Mouse (Mus musculus) CH12.LX (cell line): Measurements from ENCODE around the gene Olfr1329. TPM values are rescaled to one million over a fixed set of nuclear protein-coding genes. Genes with fewer than 3 reads are reported as not detected.

Experiments
- DNase-seq: peaks from one replicate; pipeline ENCODE4 v3.0.0-alpha.2; 2013; ENCODE audit errors: extremely low read depth
- H3K27ac ChIP-seq: 2 replicates; pipeline ENCODE4 v1.5.1; 2012; ENCODE audit warnings: low read depth, mild to moderate bottlenecking, control low read depth, moderate library complexity; ENCODE audit not compliant: insufficient read depth
- H3K27me3 ChIP-seq: replicated peaks from 2 replicates; pipeline ENCODE3; 2012; ENCODE audit warnings: inconsistent platforms
- H3K36me3 ChIP-seq, 2 experiments: replicated peaks in 1 of 2; 2 replicates each; pipeline versions ENCODE3 to v1.6.1; 2012; ENCODE audit warnings: inconsistent platforms in 1 of 2, low read length in 1 of 2, mild to moderate bottlenecking in 1 of 2, mixed read lengths in 1 of 2, moderate library complexity in 1 of 2; ENCODE audit not compliant: control insufficient read depth in 1 of 2, insufficient read depth in 1 of 2
- H3K4me1 ChIP-seq, 2 experiments: 2 replicates each; pipeline ENCODE4 v1.6.1; 2012; ENCODE audit warnings: inconsistent platforms in 1 of 2, moderate library complexity in 1 of 2; ENCODE audit not compliant: insufficient read depth in 2 of 2, control insufficient read depth in 1 of 2
- H3K4me2 ChIP-seq: 2 replicates; pipeline ENCODE4 v1.6.1; 2012; ENCODE audit warnings: low read depth, mild to moderate bottlenecking, control low read depth; ENCODE audit not compliant: poor library complexity, insufficient read depth, severe bottlenecking
- H3K4me3 ChIP-seq, 3 experiments: fragments of 150-350 bp in 1 of 3; sonication (generic) in 1 of 3; replicated peaks in 1 of 3; 2 replicates each; pipeline versions ENCODE3 to v1.5.1; 2011 to 2012; ENCODE audit warnings: low read depth in 2 of 3, low read length in 2 of 3, mild to moderate bottlenecking in 2 of 3, moderate library complexity in 2 of 3, control low read depth in 1 of 3, improper control_type of control experiment in 1 of 3, inconsistent platforms in 1 of 3, mixed read lengths in 1 of 3; ENCODE audit not compliant: poor library complexity in 1 of 3
- H3K79me2 ChIP-seq: replicated peaks from 2 replicates; pipeline ENCODE4 v1.6.1; 2012; ENCODE audit warnings: mild to moderate bottlenecking, moderate library complexity; ENCODE audit not compliant: control insufficient read depth, poor library complexity, insufficient read depth, severe bottlenecking; ENCODE audit errors: extremely low read depth
- H3K9ac ChIP-seq: 2 replicates; pipeline ENCODE4 v1.6.1; 2012; ENCODE audit warnings: low read depth, mild to moderate bottlenecking, control low read depth, moderate library complexity; ENCODE audit not compliant: insufficient read depth
- H3K9me3 ChIP-seq: replicated peaks from 2 replicates; pipeline ENCODE3; 2012; ENCODE audit warnings: low read length, inconsistent platforms, mixed read lengths
- CHD2 ChIP-seq: IDR thresholded peaks from 2 replicates; pipeline ENCODE4 v1.6.1; 2011; ENCODE audit warnings: low read length, improper control_type of control experiment
- CTCF ChIP-seq, 2 experiments: IDR thresholded peaks in 1 of 2; conservative IDR thresholded peaks in 1 of 2; 2 replicates each; pipeline ENCODE4 v1.5.1; 2011 to 2012; ENCODE audit warnings: low read depth in 2 of 2, low read length in 2 of 2, improper control_type of control experiment in 1 of 2, inconsistent platforms in 1 of 2, mild to moderate bottlenecking in 1 of 2, moderate library complexity in 1 of 2
- ETS1 ChIP-seq: conservative IDR thresholded peaks from 2 replicates; pipeline ENCODE4 v1.6.1; 2012; ENCODE audit warnings: low read depth, mild to moderate bottlenecking, inconsistent platforms, low read length, improper control_type of control experiment, moderate library complexity
- JUND ChIP-seq: conservative IDR thresholded peaks from 2 replicates; pipeline ENCODE4 v1.6.1; 2011; ENCODE audit warnings: low read depth, low read length, improper control_type of control experiment
- MAZ ChIP-seq: IDR thresholded peaks from 2 replicates; pipeline ENCODE4 v1.6.1; 2012; ENCODE audit warnings: low read depth, mild to moderate bottlenecking, inconsistent platforms, low read length, improper control_type of control experiment, moderate library complexity
- MXI1 ChIP-seq: IDR thresholded peaks from 2 replicates; pipeline ENCODE4 v1.6.1; 2011; ENCODE audit warnings: mild to moderate bottlenecking, low read depth, low read length, improper control_type of control experiment
- NRF1 ChIP-seq: IDR thresholded peaks from 2 replicates; pipeline ENCODE4 v1.6.1; 2014; ENCODE audit warnings: low read depth, mild to moderate bottlenecking, inconsistent platforms, low read length, improper control_type of control experiment, moderate library complexity
- POLR2A ChIP-seq: IDR thresholded peaks from 2 replicates; pipeline ENCODE4 v1.6.1; 2011; ENCODE audit warnings: low read depth, mild to moderate bottlenecking, improper control_type of control experiment, low read length
- RAD21 ChIP-seq: IDR thresholded peaks from 2 replicates; pipeline ENCODE4 v1.6.1; 2011; ENCODE audit warnings: low read depth, mild to moderate bottlenecking, low read length, improper control_type of control experiment, moderate library complexity
- RCOR1 ChIP-seq: conservative IDR thresholded peaks from 2 replicates; pipeline ENCODE4 v1.6.1; 2012; ENCODE audit warnings: low read depth, mild to moderate bottlenecking, inconsistent platforms, low read length, improper control_type of control experiment
- UBTF ChIP-seq: IDR thresholded peaks from 2 replicates; pipeline ENCODE4 v1.6.1; 2012; ENCODE audit warnings: low read depth, mild to moderate bottlenecking, inconsistent platforms, low read length, improper control_type of control experiment, moderate library complexity
- ZC3H11A ChIP-seq: IDR thresholded peaks from 2 replicates; pipeline ENCODE4 v1.6.1; 2012; ENCODE audit warnings: low read depth, mild to moderate bottlenecking, inconsistent platforms, low read length, improper control_type of control experiment
- ZMIZ1 ChIP-seq: IDR thresholded peaks from 2 replicates; pipeline ENCODE4 v1.6.1; 2012; ENCODE audit warnings: low read depth, mild to moderate bottlenecking, inconsistent platforms, low read length, improper control_type of control experiment
- dilution Hi-C: fragments of 300-500 bp; cut with MboI; formaldehyde crosslinking; loops from 2 replicates; pipeline ENCODE4 v1.14.3; 2020; ENCODE audit warnings: low sequenced_read_pairs; ENCODE audit not compliant: extremely low pct_unique_long_range_greater_than_20kb, extremely low pct_ligation_motif_present
- in situ Hi-C: fragments of 300-500 bp; cut with MboI; formaldehyde crosslinking; loops from 3 replicates; pipeline ENCODE4 v1.14.3; 2019; ENCODE audit warnings: low sequenced_read_pairs, low pct_ligation_motif_present, low pct_unique_long_range_greater_than_20kb, mixed read lengths
- polyA plus RNA-seq: library from polyadenylated mRNA; unstranded; fragments of >175 nt; gene quantifications from 2 replicates; pipeline ENCODE4 v1.2.1, GENCODE M21; 2012; ENCODE audit warnings: low read depth; ENCODE audit not compliant: insufficient read length
- total RNA-seq, 2 experiments: library from RNA; depleted of rRNA; stranded (reverse); fragments of 300-350 nt in 1 of 2; fragments of >200 nt in 1 of 2; gene quantifications; 2 replicates each; pipeline ENCODE4 v1.2.3; 2012 to 2014

The Olfr1329 gene
- total and polyA plus RNA-seq, 3 experiments: 0.34 TPM; not detected in 2

GRCm38 (mm10) chr4:118888297-118888696 is 29.0 kb downstream of the Olfr1329 start, which contains the start of gene Olfr1330 (continued):
- no peak for TF ChIP-seq ETS1

DNA sequence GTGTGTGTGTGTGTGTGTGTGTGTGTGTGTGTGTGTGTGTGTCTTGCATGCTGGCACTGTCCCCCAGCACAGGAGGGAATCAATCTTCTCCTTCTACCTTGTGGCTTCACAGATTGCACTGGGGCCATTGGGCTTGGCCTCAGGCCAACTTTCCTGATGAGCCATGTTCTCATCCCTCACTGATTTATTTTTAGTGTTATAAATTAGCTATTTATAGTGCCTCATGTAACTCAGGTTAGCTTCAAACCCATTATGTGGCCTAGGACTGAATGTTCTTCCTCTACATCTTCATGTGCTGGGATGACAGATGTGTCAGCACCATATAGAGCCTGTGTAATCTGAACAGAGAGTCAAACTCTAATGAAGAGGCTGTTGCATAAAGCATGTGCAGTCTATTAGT is 49.7 kb downstream of the Olfr1329 start:
- Histone ChIP-seq H3K27ac (no peak overlapping the region; the same call in 1 of the 2 replicates), H3K4me3 (no peak overlapping the region), H3K79me2 (no peaks in the 10 kb centered on the region), H3K36me3 (no peaks in the 10 kb centered on the region), H3K9me3 (no peaks in the 10 kb centered on the region), H3K4me1 (no peaks in the 10 kb centered on the region), H3K4me2 (no peak overlapping the region), H3K9ac (no peak overlapping the region), H3K27me3 (no peaks in the 10 kb centered on the region)
- DNase-seq: no peak
- dilution Hi-C loops (no loop called here), in situ Hi-C loops (no loop called here)
- no peak for TF ChIP-seq MXI1
- TF ChIP-seq ZC3H11A: no peak
- TF ChIP-seq ZMIZ1: no peak
- TF ChIP-seq MAZ: no peak
- no peak for TF ChIP-seq RCOR1
- no peak for TF ChIP-seq RAD21
- TF ChIP-seq UBTF: no peak
- no peak for TF ChIP-seq JUND
- no peak for TF ChIP-seq CHD2
- TF ChIP-seq NRF1: no peak
- no peak for TF ChIP-seq CTCF (conservative IDR thresholded peaks at IDR 0.05 in 1 of 2, IDR thresholded peaks at IDR 0.05 in 1 of 2; ENCODE audit: low read depth in 2 of 2, low read length in 2 of 2)
- no peak for TF ChIP-seq POLR2A
- TF ChIP-seq, all 38 proteins: peak for 0

Other genes starting within 250 kb of the Olfr1329 start
- gene Olfr1342, start 224.7 kb downstream of the Olfr1329 start, total RNA-seq (2012; rRNA removed): not detected in 2 replicates
- gene Olfr1342, start 224.7 kb downstream of the Olfr1329 start, total RNA-seq (2014; rRNA removed): not detected in 2 replicates
- gene Olfr1342, start 224.7 kb downstream of the Olfr1329 start, polyA plus RNA-seq: not detected in 2 replicates
- gene Olfr1341, start 213.9 kb downstream of the Olfr1329 start, total RNA-seq (2012; rRNA removed): not detected in 2 replicates
- gene Olfr1341, start 213.9 kb downstream of the Olfr1329 start, total RNA-seq (2014; rRNA removed): not detected in 2 replicates
- gene Olfr1341, start 213.9 kb downstream of the Olfr1329 start, polyA plus RNA-seq: not detected in 2 replicates
- not detected in 2 replicates for gene Olfr1340, start 197.3 kb downstream of the Olfr1329 start, total RNA-seq (2012; rRNA removed)
- gene Olfr1340, start 197.3 kb downstream of the Olfr1329 start, total RNA-seq (2014; rRNA removed): not detected in 2 replicates
- gene Olfr1340, start 197.3 kb downstream of the Olfr1329 start, polyA plus RNA-seq: not detected in 2 replicates
- gene Olfr1339, start 185.3 kb downstream of the Olfr1329 start, total RNA-seq (2012; rRNA removed): not detected in 2 replicates
- not detected in 2 replicates for gene Olfr1339, start 185.3 kb downstream of the Olfr1329 start, total RNA-seq (2014; rRNA removed)
- gene Olfr1339, start 185.3 kb downstream of the Olfr1329 start, polyA plus RNA-seq: not detected in 2 replicates
- gene Olfr1338, start 158.7 kb downstream of the Olfr1329 start, total RNA-seq (2012; rRNA removed): 0.04 TPM in 1 of 2 replicates, not detected in the other
- gene Olfr1338, start 158.7 kb downstream of the Olfr1329 start, total RNA-seq (2014; rRNA removed): not detected in 2 replicates
- not detected in 2 replicates for gene Olfr1338, start 158.7 kb downstream of the Olfr1329 start, polyA plus RNA-seq
- not detected in 2 replicates for gene Olfr1337, start 134.9 kb downstream of the Olfr1329 start, total RNA-seq (2012; rRNA removed)
- gene Olfr1337, start 134.9 kb downstream of the Olfr1329 start, total RNA-seq (2014; rRNA removed): not detected in 2 replicates
- gene Olfr1337, start 134.9 kb downstream of the Olfr1329 start, polyA plus RNA-seq: not detected in 2 replicates
- not detected in 2 replicates for gene Olfr1335, start 107.5 kb downstream of the Olfr1329 start, total RNA-seq (2012; rRNA removed)
- gene Olfr1335, start 107.5 kb downstream of the Olfr1329 start, total RNA-seq (2014; rRNA removed): not detected in 2 replicates
- not detected in 2 replicates for gene Olfr1335, start 107.5 kb downstream of the Olfr1329 start, polyA plus RNA-seq
- gene Olfr1333, start 81.2 kb downstream of the Olfr1329 start, total RNA-seq (2012; rRNA removed): not detected in 2 replicates
- not detected in 2 replicates for gene Olfr1333, start 81.2 kb downstream of the Olfr1329 start, total RNA-seq (2014; rRNA removed)
- gene Olfr1333, start 81.2 kb downstream of the Olfr1329 start, polyA plus RNA-seq: not detected in 2 replicates
- gene Olfr1331, start 52.8 kb downstream of the Olfr1329 start, total RNA-seq (2012; rRNA removed): 0.08 TPM in 1 of 2 replicates, not detected in the other
- not detected in 2 replicates for gene Olfr1331, start 52.8 kb downstream of the Olfr1329 start, total RNA-seq (2014; rRNA removed)
- 0.12 and 0.26 TPM in 2 replicates for gene Olfr1331, start 52.8 kb downstream of the Olfr1329 start, polyA plus RNA-seq
- gene Olfr1330, start 28.9 kb downstream of the Olfr1329 start, total RNA-seq (2012; rRNA removed): 0.47 and 0.50 TPM in 2 replicates
- gene Olfr1330, start 28.9 kb downstream of the Olfr1329 start, total RNA-seq (2014; rRNA removed): not detected in 2 replicates
- 2.5 and 3.0 TPM in 2 replicates for gene Olfr1330, start 28.9 kb downstream of the Olfr1329 start, polyA plus RNA-seq
- gene Olfr1328, start 21.1 kb upstream of the Olfr1329 start, total RNA-seq (2012; rRNA removed): 1.4 and 1.6 TPM in 2 replicates
- gene Olfr1328, start 21.1 kb upstream of the Olfr1329 start, total RNA-seq (2014; rRNA removed): 0.74 and 1.5 TPM in 2 replicates
- gene Olfr1328, start 21.1 kb upstream of the Olfr1329 start, polyA plus RNA-seq: 1.1 and 1.2 TPM in 2 replicates
- gene Lao1, start 44.1 kb upstream of the Olfr1329 start, total RNA-seq (2012; rRNA removed): 0.34 and 0.46 TPM in 2 replicates
- gene Lao1, start 44.1 kb upstream of the Olfr1329 start, total RNA-seq (2014; rRNA removed): not detected in 2 replicates
- gene Lao1, start 44.1 kb upstream of the Olfr1329 start, polyA plus RNA-seq: 0.81 and 1.1 TPM in 2 replicates
- 26.8 and 46.2 TPM in 2 replicates for gene Slc2a1, start 191.2 kb upstream of the Olfr1329 start, total RNA-seq (2012; rRNA removed)
- gene Slc2a1, start 191.2 kb upstream of the Olfr1329 start, total RNA-seq (2014; rRNA removed): 55.3 and 64.9 TPM in 2 replicates
- gene Slc2a1, start 191.2 kb upstream of the Olfr1329 start, polyA plus RNA-seq: 30.5 and 33.4 TPM in 2 replicates